Mouse (Mus musculus) stomach, postnatal 0 days (tissue): ENCODE data around the gene Aldh3a2.

Experiments
- CTCF ChIP-seq: IDR thresholded peaks from 2 replicates; pipeline ENCODE4 v1.5.1; 2016; ENCODE audit warnings: antibody characterized with exemption, low read depth, mild to moderate bottlenecking, moderate library complexity
- EP300 ChIP-seq: optimal IDR thresholded peaks from 2 replicates; pipeline ENCODE3; 2016; ENCODE audit warnings: antibody characterized with exemption

GRCm38 (mm10) chr11:61275106-61275505 lies 7.8 kb upstream of the Aldh3a2 start:
- no peak for TF ChIP-seq CTCF
- no peak for TF ChIP-seq EP300
